Comparison of ENCODE assay signal across 25 mouse cellular contexts in the genomic region with DNA sequence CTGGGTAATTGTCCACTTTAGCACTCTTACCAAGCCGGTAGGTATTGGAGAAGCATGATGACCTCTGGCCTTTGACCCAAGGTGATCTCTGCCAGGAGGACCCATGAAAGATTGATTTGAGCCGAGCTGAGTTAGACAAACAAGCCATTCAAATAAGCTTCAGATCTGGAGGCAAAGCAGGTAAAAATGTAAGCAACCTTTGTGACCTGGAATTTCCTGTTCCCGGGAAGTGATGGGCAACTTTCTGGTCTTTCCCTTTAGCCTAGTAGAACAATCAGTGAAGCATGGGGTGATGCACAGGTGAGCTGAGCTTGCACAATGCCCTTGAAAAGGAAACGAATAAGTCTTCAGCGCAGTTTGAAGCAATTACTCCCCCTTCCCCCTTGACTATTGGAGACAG.
DNase-seq lines count a peak whose midpoint lies in the region; ATAC-seq lines count a peak whose summit lies in the region.
"Had no signal": no experiment of that assay in that cellular context is flagged by ENCODE, and none has a peak within 500 bp of the region (broad histone marks: within the 10 kb centered on the region; RNA-seq: fewer than 3 reads in every experiment).

No protein-coding gene starts in this region.

- no peaks in the 10 kb centered on the region for H3K36me3 ChIP-seq in hindbrain, embryonic 10.5 days
- H3K36me3 ChIP-seq in hindbrain, embryonic 12.5 days = no peaks in the 10 kb centered on the region
- no peaks in the 10 kb centered on the region for H3K36me3 ChIP-seq in embryonic facial prominence, embryonic 10.5 days (replicated peaks)
- H3K36me3 ChIP-seq in liver, embryonic 13.5 days = no peaks in the 10 kb centered on the region
- H3K36me3 ChIP-seq in liver, embryonic 16.5 days (ENCODE audit: control insufficient read depth, insufficient read depth) = no peaks in the 10 kb centered on the region
- no peaks in the 10 kb centered on the region for H3K36me3 ChIP-seq in midbrain, embryonic 13.5 days
- H3K36me3 ChIP-seq: embryonic facial prominence, embryonic 12.5 days; embryonic facial prominence, embryonic 15.5 days; hindbrain, embryonic 15.5 days had no signal

- ATAC-seq in hindbrain, embryonic 12.5 days (ENCODE audit: low FRiP score) = no peak
- ATAC-seq in liver, embryonic 13.5 days (ENCODE audit: low read depth) = peak; percentile 50; the same call in 1 of the 2 replicates
- ATAC-seq in liver, embryonic 16.5 days (ENCODE audit: low read depth) = peak; percentile 61
- no peak for ATAC-seq in midbrain, embryonic 13.5 days
- no peak for ATAC-seq in monocyte, adult 5-6 weeks (replicated peaks; ENCODE audit: insufficient number of reproducible peaks, low FRiP score, low TSS enrichment, poor library complexity, severe bottlenecking)
- ATAC-seq: CD4-positive, CD25-positive, alpha-beta regulatory T cell, adult 4 months; forebrain, embryonic 13.5 days; forebrain, embryonic 16.5 days had no signal

- intact Hi-C loops in heart, postnatal 36 days (cut with DNase I) = no loop called here

- H3K27ac ChIP-seq in hindbrain, embryonic 10.5 days = 0 out of 2 replicates have a peak overlapping the region, but pooled peaks have one; percentile 90
- no peak overlapping the region for H3K27ac ChIP-seq in hindbrain, embryonic 12.5 days
- H3K27ac ChIP-seq in embryonic facial prominence, embryonic 10.5 days (replicated peaks) = peak overlapping the region; percentile 73; the same call in 1 of the 2 replicates
- no peak overlapping the region; the same call in 1 of the 2 replicates for H3K27ac ChIP-seq in liver, embryonic 13.5 days
- peak overlapping the region; percentile 34; the same call in 1 of the 2 replicates for H3K27ac ChIP-seq in liver, embryonic 16.5 days (ENCODE audit: low read length)
- H3K27ac ChIP-seq in midbrain, embryonic 13.5 days = no peak overlapping the region
- H3K27ac ChIP-seq: embryonic facial prominence, embryonic 12.5 days; embryonic facial prominence, embryonic 15.5 days; forebrain, embryonic 13.5 days; gastrocnemius, adult 2 months; hindbrain, embryonic 15.5 days had no signal

- H3K4me2 ChIP-seq in hindbrain, embryonic 12.5 days (replicated peaks) = no peak overlapping the region
- H3K4me2 ChIP-seq in liver, embryonic 13.5 days = no peak overlapping the region
- H3K4me2 ChIP-seq in liver, embryonic 16.5 days (ENCODE audit: low read depth, low read length) = no peak overlapping the region
- no peak overlapping the region for H3K4me2 ChIP-seq in midbrain, embryonic 13.5 days (replicated peaks)
- H3K4me2 ChIP-seq: embryonic facial prominence, embryonic 12.5 days; embryonic facial prominence, embryonic 15.5 days; forebrain, embryonic 13.5 days; heart, embryonic 11.5 days; hindbrain, embryonic 15.5 days had no signal

- H3K4me1 ChIP-seq in hindbrain, embryonic 10.5 days (replicated peaks) = peaks cover 51% of the 10 kb centered on the region
- H3K4me1 ChIP-seq in hindbrain, embryonic 12.5 days = peaks cover 31% of the 10 kb centered on the region
- H3K4me1 ChIP-seq in embryonic facial prominence, embryonic 10.5 days = peaks cover 51% of the 10 kb centered on the region
- H3K4me1 ChIP-seq in liver, embryonic 13.5 days (replicated peaks) = peaks cover 9% of the 10 kb centered on the region
- peaks cover 5% of the 10 kb centered on the region; the same call in 1 of the 2 replicates for H3K4me1 ChIP-seq in liver, embryonic 16.5 days (ENCODE audit: control insufficient read depth, low read depth, low read length)
- peaks cover 30% of the 10 kb centered on the region for H3K4me1 ChIP-seq in midbrain, embryonic 13.5 days (replicated peaks)

- no peak for DNase-seq in hindbrain, embryonic 10.5 days (ENCODE audit: low spot score)
- peak; percentile 28 for DNase-seq in embryonic facial prominence, embryonic 10.5 days (ENCODE audit: low spot score)
- no peak for DNase-seq in liver, embryonic 13.5 days
- no peak for DNase-seq in heart, postnatal 36 days
- DNase-seq: adrenal gland, adult 8-10 months; adrenal gland, postnatal 25 days; cerebellum, adult 11-12 months; cerebellum, adult 8-10 months; cerebellum, postnatal 10 days; cerebellum, postnatal 36 days; gastrocnemius, adult 2 months; gastrocnemius, postnatal 14 days; heart, adult 11 months had no signal

- H3K9me3 ChIP-seq in hindbrain, embryonic 10.5 days = no peaks in the 10 kb centered on the region
- H3K9me3 ChIP-seq in hindbrain, embryonic 12.5 days (replicated peaks) = no peaks in the 10 kb centered on the region
- no peaks in the 10 kb centered on the region for H3K9me3 ChIP-seq in embryonic facial prominence, embryonic 10.5 days
- no peaks in the 10 kb centered on the region for H3K9me3 ChIP-seq in liver, embryonic 13.5 days (replicated peaks)
- no peaks in the 10 kb centered on the region for H3K9me3 ChIP-seq in liver, embryonic 16.5 days (replicated peaks; ENCODE audit: control insufficient read depth, low read length)
- H3K9me3 ChIP-seq in midbrain, embryonic 13.5 days = no peaks in the 10 kb centered on the region
- H3K9me3 ChIP-seq: embryonic facial prominence, embryonic 12.5 days; embryonic facial prominence, embryonic 15.5 days; forebrain, embryonic 13.5 days; hindbrain, embryonic 15.5 days had no signal

- no peaks in the 10 kb centered on the region for H3K27me3 ChIP-seq in hindbrain, embryonic 10.5 days (ENCODE audit: insufficient read depth, poor library complexity, severe bottlenecking)
- H3K27me3 ChIP-seq in hindbrain, embryonic 12.5 days = no peaks in the 10 kb centered on the region
- H3K27me3 ChIP-seq in embryonic facial prominence, embryonic 10.5 days (replicated peaks; ENCODE audit: low read depth, poor library complexity, severe bottlenecking) = no peaks in the 10 kb centered on the region
- no peaks in the 10 kb centered on the region for H3K27me3 ChIP-seq in liver, embryonic 13.5 days
- H3K27me3 ChIP-seq in liver, embryonic 16.5 days (ENCODE audit: control insufficient read depth, insufficient read depth, low read depth, low read length) = no peaks in the 10 kb centered on the region
- no peaks in the 10 kb centered on the region for H3K27me3 ChIP-seq in midbrain, embryonic 13.5 days
- H3K27me3 ChIP-seq: embryonic facial prominence, embryonic 12.5 days; embryonic facial prominence, embryonic 15.5 days; forebrain, embryonic 13.5 days; hindbrain, embryonic 15.5 days had no signal

- no peak overlapping the region for H3K4me3 ChIP-seq in hindbrain, embryonic 10.5 days
- no peak overlapping the region for H3K4me3 ChIP-seq in hindbrain, embryonic 12.5 days
- H3K4me3 ChIP-seq in embryonic facial prominence, embryonic 10.5 days = no peak overlapping the region
- no peak overlapping the region for H3K4me3 ChIP-seq in liver, embryonic 13.5 days (replicated peaks)
- no peak overlapping the region for H3K4me3 ChIP-seq in liver, embryonic 16.5 days (ENCODE audit: low read depth, low read length)
- H3K4me3 ChIP-seq in midbrain, embryonic 13.5 days (replicated peaks) = no peak overlapping the region
- H3K4me3 ChIP-seq: embryonic facial prominence, embryonic 12.5 days; embryonic facial prominence, embryonic 15.5 days; erythroblast, embryonic 14.5 days; forebrain, embryonic 13.5 days; gastrocnemius, adult 2 months; hindbrain, embryonic 15.5 days had no signal

- 58% methylated on average over 5 of the region's 5 CpGs for WGBS in hindbrain, embryonic 10.5 days
- 61% methylated on average over 5 of the region's 5 CpGs for WGBS in hindbrain, embryonic 12.5 days
- WGBS in embryonic facial prominence, embryonic 10.5 days = 23% methylated on average over 5 of the region's 5 CpGs
- WGBS in liver, embryonic 13.5 days (ENCODE audit: insufficient replicate concordance) = 53% methylated on average over 5 of the region's 5 CpGs
- WGBS in liver, embryonic 16.5 days (ENCODE audit: insufficient replicate concordance) = 51% methylated on average over 5 of the region's 5 CpGs
- WGBS in midbrain, embryonic 13.5 days = 74% methylated on average over 5 of the region's 5 CpGs

- H3K9ac ChIP-seq in hindbrain, embryonic 12.5 days = no peak overlapping the region
- H3K9ac ChIP-seq in liver, embryonic 13.5 days = no peak overlapping the region
- no peak overlapping the region for H3K9ac ChIP-seq in liver, embryonic 16.5 days (ENCODE audit: low read depth, low read length)
- no peak overlapping the region for H3K9ac ChIP-seq in midbrain, embryonic 13.5 days (replicated peaks)
- H3K9ac ChIP-seq: embryonic facial prominence, embryonic 12.5 days; embryonic facial prominence, embryonic 15.5 days; forebrain, embryonic 13.5 days; hindbrain, embryonic 15.5 days had no signal

Comparison
In these comparisons a context has a peak if more than half of its experiments do, and no peak if none do; other contexts are left out.
1. H3K27ac ChIP-seq: peak in hindbrain, embryonic 10.5 days (single experiment), embryonic facial prominence, embryonic 10.5 days (single experiment) and liver, embryonic 16.5 days (single experiment); none in hindbrain, embryonic 12.5 days (single experiment), liver, embryonic 13.5 days (single experiment) and midbrain, embryonic 13.5 days (single experiment).
2. ATAC-seq: peak in liver, embryonic 13.5 days (single experiment) and liver, embryonic 16.5 days (single experiment); none in hindbrain, embryonic 12.5 days (single experiment), midbrain, embryonic 13.5 days (single experiment) and monocyte, adult 5-6 weeks (single experiment).